Mouse (Mus musculus) ES-E14 (cell line): ENCODE data around the gene Gatb. TPM values are rescaled to one million over a fixed set of nuclear protein-coding genes. Genes with fewer than 3 reads are reported as not detected.

Source experiments
- DNase-seq: peaks from one replicate; pipeline ENCODE4 v3.0.0-alpha.2; 2013; ENCODE audit warnings: low read depth, low spot score
- H3K27ac ChIP-seq: 2 replicates; pipeline ENCODE4 v1.5.1; 2012; ENCODE audit warnings: low read depth, mild to moderate bottlenecking, low read length, moderate library complexity, mixed read lengths; ENCODE audit not compliant: poor library complexity, insufficient read depth, severe bottlenecking
- H3K36me3 ChIP-seq: 2 replicates; pipeline ENCODE4 v1.6.1; 2012; ENCODE audit warnings: mild to moderate bottlenecking, low read length, moderate library complexity, mixed read lengths; ENCODE audit not compliant: control insufficient read depth, poor library complexity, insufficient read depth, severe bottlenecking
- H3K4me1 ChIP-seq, 2 experiments: fragments of 150-350 bp in 1 of 2; sonication (generic) in 1 of 2; 2 replicates each; pipeline ENCODE4 v1.6.1; 2012; ENCODE audit warnings: low read length in 2 of 2, mild to moderate bottlenecking in 1 of 2, mixed read lengths in 1 of 2; ENCODE audit not compliant: control insufficient read depth in 2 of 2, insufficient read depth in 2 of 2, poor library complexity in 1 of 2
- H3K4me3 ChIP-seq, 2 experiments: fragments of 150-350 bp in 1 of 2; sonication (generic) in 1 of 2; 2 replicates each; pipeline ENCODE4 v1.5.1; 2012; ENCODE audit warnings: low read length in 2 of 2, low read depth in 1 of 2, mild to moderate bottlenecking in 1 of 2, mixed read lengths in 1 of 2; ENCODE audit not compliant: insufficient read depth in 1 of 2, poor library complexity in 1 of 2, severe bottlenecking in 1 of 2
- H3K9ac ChIP-seq: 2 replicates; pipeline ENCODE4 v1.6.1; 2012; ENCODE audit warnings: low read depth, mild to moderate bottlenecking, low read length, mixed read lengths; ENCODE audit not compliant: poor library complexity, insufficient read depth, severe bottlenecking
- H3K9me3 ChIP-seq: fragments of 150-350 bp; sonication (generic); 2 replicates; pipeline ENCODE4 v1.6.1; 2012; ENCODE audit warnings: low read depth, mild to moderate bottlenecking, low read length; ENCODE audit not compliant: control insufficient read depth, insufficient read depth
- CHD2 ChIP-seq: IDR thresholded peaks from 2 replicates; pipeline ENCODE4 v1.6.1; 2014; ENCODE audit warnings: mild to moderate bottlenecking, low read depth, low read length, inconsistent platforms
- HCFC1 ChIP-seq: IDR thresholded peaks from 2 replicates; pipeline ENCODE4 v1.6.1; 2012; ENCODE audit warnings: low read length, inconsistent platforms, borderline replicate concordance; ENCODE audit not compliant: insufficient read depth
- MAFK ChIP-seq: IDR thresholded peaks from 2 replicates; pipeline ENCODE4 v1.6.1; 2014; ENCODE audit warnings: mild to moderate bottlenecking, low read depth, low read length, inconsistent platforms; ENCODE audit not compliant: insufficient read depth
- ZC3H11A ChIP-seq: IDR thresholded peaks from 2 replicates; pipeline ENCODE4 v1.6.1; 2012; ENCODE audit warnings: low read depth, mild to moderate bottlenecking, inconsistent platforms, low read length, borderline replicate concordance
- ZNF384 ChIP-seq: IDR thresholded peaks from 2 replicates; pipeline ENCODE4 v1.6.1; 2012; ENCODE audit warnings: low read depth, low read length, inconsistent platforms
- in situ Hi-C, 2 experiments: fragments of 600-800 bp; cut with MboI; formaldehyde crosslinking; loops; one replicate each; pipeline ENCODE4 v1.15.1; 2025; ENCODE audit warnings: low sequenced_read_pairs in 2 of 2, inconsistent platforms in 1 of 2; ENCODE audit not compliant: unreplicated experiment in 2 of 2
- total RNA-seq: library from RNA; depleted of rRNA; stranded (reverse); fragments of 300-350 nt; gene quantifications from 2 replicates; pipeline ENCODE4 v1.2.3, GENCODE M21; 2012

Gatb gene
- total RNA-seq, 1 experiment = 16.9 TPM

DNA sequence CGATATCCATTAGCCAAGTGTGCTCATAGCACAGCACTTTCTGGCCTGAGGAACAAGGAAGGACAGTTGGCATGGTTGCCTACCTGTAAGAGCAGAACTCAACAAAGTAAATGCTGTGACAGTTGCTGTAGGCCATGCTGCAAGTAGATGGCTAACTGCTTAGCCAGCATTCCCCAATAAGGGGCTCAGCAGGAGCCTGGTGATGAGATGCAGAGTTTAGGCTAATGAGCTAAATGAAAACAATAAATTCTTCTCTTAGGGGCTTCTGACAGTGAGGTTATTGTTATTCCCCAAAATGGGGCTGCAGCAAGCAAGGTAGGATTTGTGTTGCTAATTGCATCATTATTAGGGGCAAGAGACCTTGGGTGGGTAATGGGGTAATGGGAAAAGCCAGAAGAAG lies 29.9 kb downstream of the Gatb start:
- H3K36me3 ChIP-seq = no peaks in the 10 kb centered on the region; the same call in 1 of the 2 replicates

DNA sequence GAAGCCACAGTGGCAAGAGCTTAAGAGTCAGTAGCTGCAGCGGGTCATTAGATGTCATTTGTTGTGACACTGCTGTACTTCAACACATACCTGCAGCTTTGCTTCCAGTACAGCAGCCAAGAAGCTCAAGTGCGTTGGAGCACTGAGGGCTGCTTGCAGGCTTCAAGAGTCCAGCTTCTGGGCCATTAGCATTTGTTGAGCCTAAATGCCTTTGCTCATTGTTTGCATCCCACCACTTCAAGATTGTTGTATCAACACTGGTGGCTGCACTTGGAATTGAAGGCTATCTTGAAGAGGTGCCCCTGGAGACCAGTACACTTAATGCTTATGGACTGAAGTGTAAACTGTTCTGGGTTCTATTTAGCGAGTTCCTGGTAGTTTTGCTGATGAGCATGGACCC lies 33.0 kb downstream of the Gatb start:
- no peak overlapping the region for H3K27ac ChIP-seq
- H3K9ac ChIP-seq = no peak overlapping the region
- H3K9me3 ChIP-seq = no peaks in the 10 kb centered on the region
- in situ Hi-C loops = no loop called here
- DNase-seq = no peak
- H3K4me1 ChIP-seq = no peaks in the 10 kb centered on the region
- TF ChIP-seq ZC3H11A = no peak
- no peak for TF ChIP-seq MAFK
- no peak for TF ChIP-seq CHD2
- no peak for TF ChIP-seq HCFC1
- TF ChIP-seq ZNF384 = no peak
- H3K4me3 ChIP-seq = no peak overlapping the region
- H3K36me3 ChIP-seq = peaks cover 2% of the 10 kb centered on the region; the same call in 1 of the 2 replicates

More for the DNA sequence above, 29.9 kb downstream of the Gatb start:
- Histone ChIP-seq H3K9me3 (no peaks in the 10 kb centered on the region), H3K4me3 (no peak overlapping the region), H3K9ac (no peak overlapping the region), H3K4me1 (no peaks in the 10 kb centered on the region), H3K27ac (no peak overlapping the region)
- no peak for DNase-seq
- TF ChIP-seq CHD2 = no peak
- in situ Hi-C loops = no loop called here

DNA sequence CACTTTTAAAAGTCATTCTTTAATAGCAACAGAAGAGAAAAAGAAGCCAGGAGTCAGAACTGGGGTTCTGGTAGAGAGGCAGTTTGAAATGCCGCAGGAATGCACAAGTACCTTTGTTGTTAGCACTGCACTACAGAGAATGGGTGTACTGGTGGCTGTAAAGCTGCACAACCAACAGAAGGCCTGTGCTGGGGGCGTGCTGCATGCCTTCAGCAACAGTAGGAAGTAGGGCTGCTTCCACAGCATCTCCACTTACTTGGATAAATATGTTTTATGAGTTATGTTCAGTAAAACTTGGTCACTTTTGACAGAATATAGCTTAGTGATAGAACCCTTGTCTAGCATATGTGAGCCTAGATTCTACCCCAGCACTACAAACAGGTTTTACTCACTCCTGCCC lies 33.8 kb downstream of the Gatb start:
- no peak for DNase-seq
- Histone ChIP-seq H3K4me3 (no peak overlapping the region), H3K4me1 (no peaks in the 10 kb centered on the region), H3K9ac (no peak overlapping the region), H3K27ac (no peak overlapping the region), H3K9me3 (no peaks in the 10 kb centered on the region), H3K36me3 (peaks cover 2% of the 10 kb centered on the region; the same call in 1 of the 2 replicates)
- TF ChIP-seq MAFK (no peak), CHD2 (no peak), HCFC1 (no peak), ZC3H11A (no peak)
- in situ Hi-C loops = no loop called here

DNA sequence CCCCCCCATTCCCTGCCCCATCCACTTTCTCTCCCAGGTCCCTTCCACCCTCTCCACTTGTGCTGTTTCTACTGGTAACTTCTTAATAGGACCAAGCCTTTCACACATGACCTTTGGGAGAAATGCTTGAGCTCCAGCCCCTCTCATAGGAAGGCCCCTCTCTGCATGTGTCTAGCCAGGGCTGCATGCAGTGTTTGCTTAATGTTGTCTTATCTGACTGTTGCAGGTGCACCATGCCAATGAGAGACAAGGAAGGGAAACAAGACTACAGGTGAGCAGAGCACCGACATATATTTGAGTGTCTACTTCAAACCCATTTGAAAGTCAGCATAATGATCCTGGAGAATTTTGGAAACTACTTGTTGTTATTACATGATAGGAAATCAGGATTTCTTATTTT lies 42.5 kb downstream of the Gatb start:
- in situ Hi-C loops = no loop called here
- DNase-seq = no peak

DNA sequence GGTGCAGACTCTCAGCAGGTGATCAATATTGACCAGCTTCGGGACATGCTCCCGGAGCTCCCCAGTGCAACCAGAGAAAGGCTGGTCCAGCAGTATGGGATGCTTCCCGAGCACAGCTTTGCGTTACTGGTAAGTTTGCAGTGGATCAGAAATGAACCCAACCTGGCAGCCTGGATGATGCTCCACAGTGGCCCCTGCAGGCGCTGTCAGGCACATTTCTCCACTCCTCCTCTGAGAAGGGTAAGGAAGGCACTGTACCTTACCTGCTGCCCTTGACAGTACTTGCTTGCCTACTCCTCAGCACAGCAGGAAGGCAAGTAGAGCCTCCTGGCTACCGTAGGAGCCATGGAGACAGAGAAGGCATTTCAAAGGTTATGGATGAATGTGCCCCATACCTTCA lies 45.0 kb downstream of the Gatb start:
- in situ Hi-C loops = no loop called here
- no peaks in the 10 kb centered on the region for H3K9me3 ChIP-seq
- TF ChIP-seq CHD2 = no peak
- no peak for TF ChIP-seq ZNF384
- TF ChIP-seq MAFK = no peak
- TF ChIP-seq HCFC1 = no peak
- TF ChIP-seq ZC3H11A = no peak
- peaks cover 4% of the 10 kb centered on the region; the same call in 1 of the 2 replicates for H3K36me3 ChIP-seq
- no peak overlapping the region for H3K27ac ChIP-seq
- H3K9ac ChIP-seq = no peak overlapping the region
- no peaks in the 10 kb centered on the region for H3K4me1 ChIP-seq
- DNase-seq = peak; percentile 7
- no peak overlapping the region for H3K4me3 ChIP-seq

More for the DNA sequence above, 42.5 kb downstream of the Gatb start:
- no peak overlapping the region for H3K9ac ChIP-seq
- no peak overlapping the region for H3K27ac ChIP-seq
- H3K36me3 ChIP-seq = peaks cover 5% of the 10 kb centered on the region; the same call in 1 of the 2 replicates
- no peaks in the 10 kb centered on the region for H3K4me1 ChIP-seq
- H3K9me3 ChIP-seq = no peaks in the 10 kb centered on the region
- TF ChIP-seq ZNF384 (no peak), MAFK (no peak), CHD2 (no peak), HCFC1 (no peak), ZC3H11A (no peak)
- no peak overlapping the region for H3K4me3 ChIP-seq
